Mouse (Mus musculus) ES-Bruce4 (cell line): ENCODE measurements around the gene Myrfl.

Experiments
- CTCF ChIP-seq: IDR thresholded peaks from one replicate; pipeline ENCODE4 v1.8.1; 2011; ENCODE audit warnings: low read depth, low read length
- POLR2A ChIP-seq: IDR thresholded peaks from one replicate; pipeline ENCODE4 v1.8.1; 2011; ENCODE audit warnings: low read length; ENCODE audit not compliant: insufficient read depth

DNA sequence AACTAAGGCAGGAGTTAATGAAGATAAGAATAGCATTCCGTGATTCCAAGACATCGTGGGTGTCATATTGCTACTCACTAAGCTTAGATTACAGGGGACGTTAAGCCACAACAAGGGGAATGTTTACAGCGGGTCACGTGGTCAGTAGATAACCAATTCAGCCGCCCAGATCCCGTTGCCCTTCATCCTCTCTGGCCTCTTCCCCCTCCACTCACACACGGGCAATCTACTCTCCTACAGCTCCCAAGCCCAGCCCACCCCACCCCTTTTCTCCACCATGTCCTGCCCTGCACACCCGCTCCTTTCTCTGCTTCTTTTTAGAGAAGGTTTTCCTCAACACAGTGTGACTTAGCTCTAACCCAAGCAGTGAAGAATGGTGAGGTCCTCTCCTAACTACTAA is 87.3 kb downstream of the Myrfl start:
- no peak for TF ChIP-seq POLR2A
- no peak for TF ChIP-seq CTCF
